Mouse (Mus musculus): ENCODE measurements at regions not wholly inside any gene's neighbourhood (a gene's known extent, or its start where the extent isn't known, plus 50 kb on each side); places are given as distances from the start of the nearest gene placed in this dataset.

- no peak for DNase-seq (ENCODE audit: low spot score in 2 of 2)
Measured at GRCm38 (mm10) chr11:38886466-38886865, 1650.7 kb upstream of the Tenm2 start.

GRCm38 (mm10) chr11:38861622-38862345 is 1626.0 kb upstream of the Tenm2 start:
- DNase-seq (ENCODE audit: low spot score in 2 of 2): peak; percentile 46 to 64

GRCm38 (mm10) chr11:38856645-38857044 is 1620.9 kb upstream of the Tenm2 start:
- DNase-seq (ENCODE audit: low spot score in 2 of 2): no peak

- no peak for DNase-seq (ENCODE audit: low spot score in 2 of 2)
Measured at GRCm38 (mm10) chr11:38829148-38829547, 1593.4 kb upstream of the Tenm2 start.

GRCm38 (mm10) chr11:38828375-38828774 is 1592.6 kb upstream of the Tenm2 start:
- no peak for DNase-seq (ENCODE audit: low spot score in 2 of 2)

GRCm38 (mm10) chr11:38825172-38825753 is 1589.5 kb upstream of the Tenm2 start:
- DNase-seq (ENCODE audit: low spot score in 2 of 2): no peak

- DNase-seq (ENCODE audit: low spot score in 2 of 2): no peak
Measured at GRCm38 (mm10) chr11:38818141-38818540, 1582.4 kb upstream of the Tenm2 start.

GRCm38 (mm10) chr11:38783548-38783947 is 1547.8 kb upstream of the Tenm2 start:
- DNase-seq (ENCODE audit: low spot score in 2 of 2): no peak

GRCm38 (mm10) chr11:38779585-38779984 is 1543.8 kb upstream of the Tenm2 start:
- DNase-seq (ENCODE audit: low spot score in 2 of 2): no peak

GRCm38 (mm10) chr11:38762241-38762640 is 1526.5 kb upstream of the Tenm2 start:
- DNase-seq (ENCODE audit: low spot score in 2 of 2): no peak

- peak; percentile 31 for DNase-seq (ENCODE audit: low spot score in 2 of 2)
Measured at GRCm38 (mm10) chr11:38747549-38747948, 1511.8 kb upstream of the Tenm2 start.

GRCm38 (mm10) chr11:38729101-38729500 is 1493.3 kb upstream of the Tenm2 start:
- peak in 1 of 2 experiments; percentile 7 for DNase-seq (ENCODE audit: low spot score in 2 of 2)

- DNase-seq (ENCODE audit: low spot score in 2 of 2): no peak
Measured at GRCm38 (mm10) chr11:38715697-38716096, 1479.9 kb upstream of the Tenm2 start.

GRCm38 (mm10) chr11:38681264-38681663 is 1445.5 kb upstream of the Tenm2 start:
- no peak for DNase-seq (ENCODE audit: low spot score in 2 of 2)

- DNase-seq (ENCODE audit: low spot score in 2 of 2): no peak
Measured at GRCm38 (mm10) chr11:38673367-38674056, 1437.7 kb upstream of the Tenm2 start.

All from right cerebral cortex, adult 2 months (tissue).